Mouse (Mus musculus): ENCODE data around the gene Flrt1. TPM values are rescaled to one million over a fixed set of nuclear protein-coding genes. Genes with fewer than 3 reads are reported as not detected.
"Not testable (repeated sequence)": the region's sequence is repeated elsewhere in the genome, so short reads cannot be mapped to it uniquely, and the experiment has no call there.

Gene Flrt1
- polyA plus RNA-seq, 1 experiment from 2014 or later, result 1.9 TPM

DNA sequence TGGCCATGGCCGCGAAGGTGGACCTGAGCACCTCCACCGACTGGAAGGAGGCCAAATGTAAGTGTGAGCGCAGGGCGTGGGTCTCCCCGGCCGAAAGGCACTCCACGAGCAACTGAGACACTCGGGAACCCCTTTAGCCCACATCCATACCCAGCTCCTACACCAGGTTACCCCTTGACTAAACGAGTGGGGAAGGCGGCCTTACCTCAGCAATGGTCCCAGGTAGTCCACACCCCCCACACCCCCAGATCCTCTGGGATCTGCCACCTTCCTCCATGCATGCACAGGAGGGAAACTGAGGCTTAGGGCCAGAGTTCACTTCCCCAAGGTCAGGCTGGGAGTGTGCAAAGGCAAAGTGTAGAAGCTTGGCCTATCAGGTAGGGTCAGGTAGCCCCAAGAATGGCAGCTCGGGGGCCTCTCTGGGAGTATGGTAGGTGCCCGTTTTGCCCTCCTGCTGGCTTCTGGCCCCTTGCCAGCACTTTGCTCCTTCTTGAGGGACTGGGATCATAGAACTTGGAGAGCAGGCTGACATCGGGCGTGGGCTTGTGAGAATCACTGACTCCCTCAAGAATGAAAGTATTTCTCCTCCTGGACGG lies 48.3 kb downstream of the Flrt1 start:
- Histone ChIP-seq H3K27ac (ENCODE audit: low read length) (peak overlapping the region; percentile 39), H3K36me3 (ENCODE audit: control insufficient read depth, insufficient read depth, low read length) (no peaks in the 10 kb centered on the region), H3K9ac (ENCODE audit: low read depth, low read length) (peak overlapping the region; percentile 80), H3K27me3 (replicated peaks; ENCODE audit: control insufficient read depth, insufficient read depth, low read length) (no peaks in the 10 kb centered on the region), H3K4me2 (ENCODE audit: low read depth, low read length) (peak overlapping the region; percentile 100), H3K4me1 (ENCODE audit: control insufficient read depth, insufficient read depth, low read length) (peaks cover 19% of the 10 kb centered on the region), H3K4me3 (ENCODE audit: low read length) (peak overlapping the region; percentile 73), H3K9me3 (ENCODE audit: control insufficient read depth, low read length) (no peaks in the 10 kb centered on the region)
- WGBS, result 2% methylated on average over 16 of the region's 16 CpGs
- ATAC-seq, result peak; percentile 61

DNA sequence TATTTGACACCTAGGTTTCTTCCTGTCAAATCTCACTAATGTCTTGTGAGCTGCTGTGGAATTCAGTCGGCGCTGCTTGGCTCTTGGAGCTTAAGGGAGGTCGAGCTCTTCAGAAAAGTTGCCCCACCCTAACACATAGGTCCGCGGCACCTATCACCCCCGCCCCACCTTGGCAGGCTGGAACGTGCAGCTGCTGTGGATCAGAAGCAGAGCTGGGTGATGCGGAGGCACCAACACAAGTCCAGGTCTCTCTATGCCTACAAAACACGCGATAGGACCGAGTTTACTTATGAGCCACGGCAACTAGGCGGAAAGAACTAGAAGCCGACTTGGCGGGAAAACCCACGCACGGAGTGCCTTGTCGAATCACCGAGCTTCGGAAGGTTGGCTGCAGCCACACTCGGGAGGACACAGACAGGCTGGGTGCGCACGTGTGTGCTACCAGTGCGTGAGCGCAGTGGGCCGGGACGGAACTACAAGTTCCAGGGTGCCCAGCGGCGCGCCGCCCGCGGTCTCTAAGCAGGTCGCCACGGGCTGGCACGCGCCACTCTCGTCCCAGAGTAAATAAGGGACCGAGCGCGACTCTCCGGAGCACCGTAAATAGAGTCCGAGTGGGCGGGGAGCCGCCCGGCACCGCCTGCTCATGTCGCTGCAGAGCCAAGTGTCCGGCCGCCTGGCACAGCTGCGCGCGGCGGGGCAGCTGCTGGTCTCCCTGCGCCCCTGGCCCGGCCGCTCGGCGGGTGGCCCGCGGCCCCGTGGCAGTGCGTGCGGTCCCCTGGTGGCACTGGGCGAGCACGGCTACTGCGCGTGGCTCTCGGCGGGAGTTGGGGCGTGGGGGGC lies 49.1 kb downstream of the Flrt1 start, which contains the start of gene Macrod1:
Macrod1 (plus strand) TSS at position 563 of the 840 bp plus-strand sequence.
- Histone ChIP-seq H3K9ac (ENCODE audit: low read depth, low read length) (peak within 1 kb of the TSS; percentile 80), H3K36me3 (ENCODE audit: control insufficient read depth, insufficient read depth, low read length) (no peaks in the 10 kb centered on the region), H3K27me3 (replicated peaks; ENCODE audit: control insufficient read depth, insufficient read depth, low read length) (no peaks in the 10 kb centered on the region), H3K4me3 (ENCODE audit: low read length) (peak within 1 kb of the TSS; percentile 73), H3K9me3 (ENCODE audit: control insufficient read depth, low read length) (no peaks in the 10 kb centered on the region), H3K4me2 (ENCODE audit: low read depth, low read length) (peak within 1 kb of the TSS; percentile 100), H3K4me1 (ENCODE audit: control insufficient read depth, insufficient read depth, low read length) (peaks cover 19% of the 10 kb centered on the region), H3K27ac (ENCODE audit: low read length) (peak within 1 kb of the TSS; percentile 39)
- peak; percentile 80 for ATAC-seq
- 1% methylated on average over 68 of the region's 72 CpGs for WGBS

DNA sequence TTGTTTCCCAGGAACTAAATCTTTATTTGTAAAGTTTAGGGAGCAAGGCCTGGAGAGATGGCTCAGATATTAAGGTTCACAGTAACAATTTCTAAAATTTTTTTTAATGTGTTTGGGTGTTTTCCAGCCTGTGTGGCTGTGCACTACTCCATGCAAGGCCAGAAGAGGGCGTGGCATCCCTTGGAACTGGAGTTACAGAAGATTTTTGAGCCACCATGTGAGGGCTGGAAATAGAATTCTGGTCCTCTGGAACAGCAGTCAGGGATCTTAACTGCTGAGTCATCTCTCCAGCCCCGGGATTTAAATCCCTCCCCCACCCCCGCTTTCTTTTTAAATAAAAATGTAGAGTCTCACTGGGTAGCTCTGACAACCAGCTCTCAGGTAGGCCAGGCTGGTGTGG lies 50.4 kb downstream of the Flrt1 start:
- no peak overlapping the region for H3K27ac ChIP-seq (ENCODE audit: low read length)

DNA sequence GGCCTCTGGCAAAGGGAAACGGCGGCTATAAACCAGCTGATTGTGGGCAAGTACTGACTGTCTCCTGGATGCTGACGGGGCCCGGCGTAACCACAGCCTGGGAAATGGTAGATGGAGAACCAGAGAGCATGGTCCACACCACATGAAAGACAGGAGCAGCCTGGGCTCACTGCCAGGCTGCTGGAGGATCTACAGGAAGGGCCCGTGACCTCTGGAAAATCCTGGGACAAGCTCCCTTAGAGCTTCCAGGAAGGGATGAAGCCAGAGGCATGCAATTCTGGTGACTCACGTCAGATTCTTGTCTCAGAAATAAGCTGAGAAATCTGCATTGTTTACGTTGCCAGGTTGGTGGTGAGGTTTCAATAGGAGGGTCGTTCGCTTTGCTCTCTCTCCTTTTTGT lies 50.8 kb downstream of the Flrt1 start:
- 46% methylated on average over 10 of the region's 10 CpGs for WGBS
- no peak overlapping the region for H3K4me3 ChIP-seq (ENCODE audit: low read length)
- peaks cover 19% of the 10 kb centered on the region for H3K4me1 ChIP-seq (ENCODE audit: control insufficient read depth, insufficient read depth, low read length)
- no peaks in the 10 kb centered on the region for H3K9me3 ChIP-seq (ENCODE audit: control insufficient read depth, low read length)
- H3K27me3 ChIP-seq (replicated peaks; ENCODE audit: control insufficient read depth, insufficient read depth, low read length), result no peaks in the 10 kb centered on the region
- H3K9ac ChIP-seq (ENCODE audit: low read depth, low read length), result no peak overlapping the region
- H3K4me2 ChIP-seq (ENCODE audit: low read depth, low read length), result no peak overlapping the region
- no peak for ATAC-seq
- no peak overlapping the region for H3K27ac ChIP-seq (ENCODE audit: low read length)
- no peaks in the 10 kb centered on the region for H3K36me3 ChIP-seq (ENCODE audit: control insufficient read depth, insufficient read depth, low read length)

More for the DNA sequence above, 50.4 kb downstream of the Flrt1 start:
- peaks cover 19% of the 10 kb centered on the region for H3K4me1 ChIP-seq (ENCODE audit: control insufficient read depth, insufficient read depth, low read length)
- H3K4me3 ChIP-seq (ENCODE audit: low read length), result no peak overlapping the region
- ATAC-seq, result no peak
- no peaks in the 10 kb centered on the region for H3K36me3 ChIP-seq (ENCODE audit: control insufficient read depth, insufficient read depth, low read length)
- H3K4me2 ChIP-seq (ENCODE audit: low read depth, low read length), result no peak overlapping the region
- H3K9me3 ChIP-seq (ENCODE audit: control insufficient read depth, low read length), result no peaks in the 10 kb centered on the region
- WGBS, result 37% methylated on average over 3 of the region's 3 CpGs
- no peaks in the 10 kb centered on the region for H3K27me3 ChIP-seq (replicated peaks; ENCODE audit: control insufficient read depth, insufficient read depth, low read length)
- no peak overlapping the region for H3K9ac ChIP-seq (ENCODE audit: low read depth, low read length)

DNA sequence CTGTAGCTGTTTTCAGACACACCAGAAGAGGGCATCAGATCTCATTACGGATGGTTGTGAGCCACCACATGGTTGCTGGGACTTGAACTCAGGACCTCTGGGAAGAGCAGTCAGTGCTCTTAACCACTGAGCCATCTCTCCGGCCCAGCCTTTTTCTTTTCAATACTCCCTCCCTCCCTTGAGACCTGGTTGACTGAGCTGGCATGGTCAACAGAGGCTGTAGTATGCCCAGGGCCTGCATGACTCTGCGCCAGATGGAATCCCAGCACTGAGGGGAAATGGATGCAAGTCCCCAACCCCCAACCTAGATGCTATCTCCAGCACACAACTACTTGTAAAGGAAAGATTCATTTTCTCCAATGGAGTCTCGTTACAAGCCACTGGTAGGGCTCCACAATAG lies 52.1 kb downstream of the Flrt1 start:
- not testable (repeated sequence) for H3K4me2 ChIP-seq (ENCODE audit: low read depth, low read length); H3K27me3 ChIP-seq (replicated peaks; ENCODE audit: control insufficient read depth, insufficient read depth, low read length); H3K27ac ChIP-seq (ENCODE audit: low read length); H3K9me3 ChIP-seq (ENCODE audit: control insufficient read depth, low read length); H3K4me3 ChIP-seq (ENCODE audit: low read length); H3K36me3 ChIP-seq (ENCODE audit: control insufficient read depth, insufficient read depth, low read length); ATAC-seq; H3K9ac ChIP-seq (ENCODE audit: low read depth, low read length)
- 81% methylated on average over 4 of the region's 4 CpGs for WGBS
- peaks cover 17% of the 10 kb centered on the region for H3K4me1 ChIP-seq (ENCODE audit: control insufficient read depth, insufficient read depth, low read length)

DNA sequence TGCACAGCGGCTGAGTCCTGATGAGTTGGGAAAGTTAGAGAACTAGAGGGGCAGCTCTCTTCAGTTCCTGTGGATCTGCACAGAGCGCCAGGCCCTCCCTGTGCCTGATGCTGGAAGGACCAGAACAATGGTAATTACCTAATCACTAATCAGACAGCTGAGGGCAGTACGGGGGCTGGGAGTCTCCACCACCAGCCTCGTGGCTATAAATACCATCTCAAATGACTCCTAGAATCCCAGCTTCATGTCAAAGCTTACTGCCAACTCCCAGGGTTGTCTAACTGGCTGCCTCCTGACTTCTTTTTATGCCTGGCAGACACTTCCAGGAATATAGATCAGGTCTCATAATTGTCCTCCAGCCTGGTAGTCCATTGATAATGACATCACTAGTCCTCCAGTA lies 60.8 kb downstream of the Flrt1 start:
- no peak overlapping the region for H3K27ac ChIP-seq (ENCODE audit: low read length)
- ATAC-seq, result no peak
- 36% methylated on average over 4 of the region's 4 CpGs for WGBS
- no peak overlapping the region for H3K4me2 ChIP-seq (ENCODE audit: low read depth, low read length)
- H3K4me3 ChIP-seq (ENCODE audit: low read length), result no peak overlapping the region
- H3K9ac ChIP-seq (ENCODE audit: low read depth, low read length), result no peak overlapping the region
- H3K4me1 ChIP-seq (ENCODE audit: control insufficient read depth, insufficient read depth, low read length), result no peaks in the 10 kb centered on the region; the same call in 1 of the 2 replicates
- H3K27me3 ChIP-seq (replicated peaks; ENCODE audit: control insufficient read depth, insufficient read depth, low read length), result no peaks in the 10 kb centered on the region
- H3K36me3 ChIP-seq (ENCODE audit: control insufficient read depth, insufficient read depth, low read length), result no peaks in the 10 kb centered on the region
- no peaks in the 10 kb centered on the region for H3K9me3 ChIP-seq (ENCODE audit: control insufficient read depth, low read length)

DNA sequence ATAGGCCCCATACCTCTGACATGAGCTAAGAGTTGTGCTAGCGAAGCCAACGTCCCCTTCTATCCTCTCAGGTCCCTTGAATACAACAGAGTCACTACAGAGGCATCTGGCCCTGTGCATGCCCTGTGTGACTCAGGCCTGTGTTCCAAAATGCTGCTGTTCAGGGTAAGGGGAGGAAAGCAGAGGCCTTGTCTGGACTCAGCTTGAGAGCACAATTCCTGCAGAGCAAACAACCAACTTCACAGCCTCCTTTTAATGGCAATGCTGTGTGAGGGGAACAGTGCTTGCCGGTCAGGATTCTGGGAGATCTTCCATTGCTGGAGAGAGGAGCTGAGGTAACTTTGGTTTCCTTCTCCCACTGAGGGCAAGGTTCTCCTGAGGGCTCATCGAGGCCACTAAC lies 61.2 kb downstream of the Flrt1 start:
- H3K27me3 ChIP-seq (replicated peaks; ENCODE audit: control insufficient read depth, insufficient read depth, low read length), result no peaks in the 10 kb centered on the region

More for the DNA sequence above, 61.2 kb downstream of the Flrt1 start:
- WGBS, result 60% methylated on average over 4 of the region's 4 CpGs
- Histone ChIP-seq H3K36me3 (ENCODE audit: control insufficient read depth, insufficient read depth, low read length) (no peaks in the 10 kb centered on the region), H3K4me1 (ENCODE audit: control insufficient read depth, insufficient read depth, low read length) (no peaks in the 10 kb centered on the region; the same call in 1 of the 2 replicates), H3K9ac (ENCODE audit: low read depth, low read length) (no peak overlapping the region), H3K9me3 (ENCODE audit: control insufficient read depth, low read length) (no peaks in the 10 kb centered on the region), H3K27ac (ENCODE audit: low read length) (no peak overlapping the region), H3K4me3 (ENCODE audit: low read length) (no peak overlapping the region), H3K4me2 (ENCODE audit: low read depth, low read length) (no peak overlapping the region)
- no peak for ATAC-seq

Other genes with a start within 250 kb of the Flrt1 start
- gene Ccdc88b, start 247.5 kb downstream of the Flrt1 start, polyA plus RNA-seq (2015; fragmentation: Nextera tagmentation; extraction: Ambion mirVana), result 1.1 and 1.3 TPM in 2 replicates
- 97.6 and 111 TPM in 2 replicates for gene Trmt112, start 196.0 kb downstream of the Flrt1 start, polyA plus RNA-seq (2015; fragmentation: Nextera tagmentation; extraction: Ambion mirVana)
- 234 and 241 TPM in 2 replicates for gene Prdx5, start 195.6 kb downstream of the Flrt1 start, polyA plus RNA-seq (2015; fragmentation: Nextera tagmentation; extraction: Ambion mirVana)
- gene Esrra, start 183.9 kb downstream of the Flrt1 start, polyA plus RNA-seq (2015; fragmentation: Nextera tagmentation; extraction: Ambion mirVana), result 41.7 and 47.7 TPM in 2 replicates
- 0.73 and 1.4 TPM in 2 replicates for gene Catsperz, start 180.3 kb downstream of the Flrt1 start, polyA plus RNA-seq (2015; fragmentation: Nextera tagmentation; extraction: Ambion mirVana)
- 0.45 and 0.48 TPM in 2 replicates for gene Kcnk4, start 171.2 kb downstream of the Flrt1 start, polyA plus RNA-seq (2015; fragmentation: Nextera tagmentation; extraction: Ambion mirVana)
- gene Bad, start 163.9 kb downstream of the Flrt1 start, polyA plus RNA-seq (2015; fragmentation: Nextera tagmentation; extraction: Ambion mirVana), result 77.7 and 80.5 TPM in 2 replicates
- 20.6 and 21.1 TPM in 2 replicates for gene Gpr137, start 163.2 kb downstream of the Flrt1 start, polyA plus RNA-seq (2015; fragmentation: Nextera tagmentation; extraction: Ambion mirVana)
- gene Ppp1r14b, start 130.8 kb downstream of the Flrt1 start, polyA plus RNA-seq (2015; fragmentation: Nextera tagmentation; extraction: Ambion mirVana), result 57.9 and 58.2 TPM in 2 replicates
- 198 and 222 TPM in 2 replicates for gene Plcb3, start 129.3 kb downstream of the Flrt1 start, polyA plus RNA-seq (2015; fragmentation: Nextera tagmentation; extraction: Ambion mirVana)
- gene Fkbp2, start 125.2 kb downstream of the Flrt1 start, polyA plus RNA-seq (2015; fragmentation: Nextera tagmentation; extraction: Ambion mirVana), result 176 and 195 TPM in 2 replicates
- gene Vegfb, start 118.1 kb downstream of the Flrt1 start, polyA plus RNA-seq (2015; fragmentation: Nextera tagmentation; extraction: Ambion mirVana), result 18.3 and 21.5 TPM in 2 replicates
- gene Dnajc4, start 113.2 kb downstream of the Flrt1 start, polyA plus RNA-seq (2015; fragmentation: Nextera tagmentation; extraction: Ambion mirVana), result 26.9 and 29.5 TPM in 2 replicates
- 33.0 and 40.2 TPM in 2 replicates for gene Nudt22, start 109.6 kb downstream of the Flrt1 start, polyA plus RNA-seq (2015; fragmentation: Nextera tagmentation; extraction: Ambion mirVana)
- gene Trpt1, start 109.6 kb downstream of the Flrt1 start, polyA plus RNA-seq (2015; fragmentation: Nextera tagmentation; extraction: Ambion mirVana), result 8.9 and 9.5 TPM in 2 replicates
- 13.0 and 14.4 TPM in 2 replicates for gene Fermt3, start 86.3 kb downstream of the Flrt1 start, polyA plus RNA-seq (2015; fragmentation: Nextera tagmentation; extraction: Ambion mirVana)
- 194 and 208 TPM in 2 replicates for gene Stip1, start 65.8 kb downstream of the Flrt1 start, polyA plus RNA-seq (2015; fragmentation: Nextera tagmentation; extraction: Ambion mirVana)
- 11.6 and 13.1 TPM in 2 replicates for gene Macrod1, start 48.9 kb downstream of the Flrt1 start, polyA plus RNA-seq (2015; fragmentation: Nextera tagmentation; extraction: Ambion mirVana)
- gene Otub1, start 100.6 kb upstream of the Flrt1 start, polyA plus RNA-seq (2015; fragmentation: Nextera tagmentation; extraction: Ambion mirVana), result 162 and 166 TPM in 2 replicates
- 1,467 and 1,508 TPM in 2 replicates for gene Cox8a, start 111.9 kb upstream of the Flrt1 start, polyA plus RNA-seq (2015; fragmentation: Nextera tagmentation; extraction: Ambion mirVana)
- 48.4 and 51.9 TPM in 2 replicates for gene Naa40, start 135.5 kb upstream of the Flrt1 start, polyA plus RNA-seq (2015; fragmentation: Nextera tagmentation; extraction: Ambion mirVana)
- gene Rcor2, start 161.6 kb upstream of the Flrt1 start, polyA plus RNA-seq (2015; fragmentation: Nextera tagmentation; extraction: Ambion mirVana), result 6.5 and 9.0 TPM in 2 replicates
- 39.1 and 41.4 TPM in 2 replicates for gene Mark2, start 236.1 kb upstream of the Flrt1 start, polyA plus RNA-seq (2015; fragmentation: Nextera tagmentation; extraction: Ambion mirVana)